Mouse (Mus musculus) cerebellum, postnatal 36 days (tissue): ENCODE data around the gene Proser1.

Source experiments
- DNase-seq, 2 experiments: peaks; one replicate each; pipeline ENCODE4 v3.0.0; 2021 to 2022; ENCODE audit warnings: mixed read lengths in 2 of 2

Gene Proser1

DNA sequence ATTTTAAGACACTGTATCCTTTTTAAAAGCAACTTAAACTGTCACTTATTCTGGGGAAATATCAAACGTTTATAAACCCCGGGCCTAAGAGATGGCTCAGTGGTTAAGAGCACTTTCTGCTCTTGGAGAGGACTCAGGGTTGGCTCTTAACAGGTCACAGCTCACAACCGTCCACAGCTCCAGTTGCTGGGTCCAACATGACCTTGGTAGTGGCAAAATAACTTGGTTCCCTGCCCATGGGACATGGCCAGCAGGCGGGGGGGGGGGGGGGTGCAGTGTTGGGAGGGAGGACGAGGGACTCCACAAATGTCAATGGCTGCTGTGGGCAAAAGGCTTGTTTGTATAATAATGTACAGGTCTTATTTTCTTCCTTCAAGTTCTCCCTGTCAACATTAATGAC is 3.9 kb downstream of the Proser1 start:
- no peak for DNase-seq

DNA sequence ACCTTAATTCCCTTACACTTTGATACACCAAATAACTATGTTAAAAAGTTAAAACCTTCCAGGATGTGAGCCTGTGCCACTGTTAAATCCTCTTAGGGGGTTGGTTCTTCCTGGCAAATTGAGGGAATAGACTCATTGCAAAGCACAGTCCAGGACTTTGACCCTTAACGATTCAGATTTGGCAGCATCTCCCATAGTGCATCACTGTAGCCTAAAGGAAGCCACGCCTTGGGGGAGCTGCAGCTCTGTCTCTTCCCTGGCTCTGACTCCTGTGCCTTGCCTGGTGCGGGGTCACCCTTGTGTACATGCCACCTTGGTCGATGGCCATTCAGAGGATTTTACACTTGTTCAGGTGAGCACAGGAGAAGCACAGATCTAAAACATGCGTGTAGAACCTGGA is 6.2 kb downstream of the Proser1 start:
- no peak for DNase-seq

DNA sequence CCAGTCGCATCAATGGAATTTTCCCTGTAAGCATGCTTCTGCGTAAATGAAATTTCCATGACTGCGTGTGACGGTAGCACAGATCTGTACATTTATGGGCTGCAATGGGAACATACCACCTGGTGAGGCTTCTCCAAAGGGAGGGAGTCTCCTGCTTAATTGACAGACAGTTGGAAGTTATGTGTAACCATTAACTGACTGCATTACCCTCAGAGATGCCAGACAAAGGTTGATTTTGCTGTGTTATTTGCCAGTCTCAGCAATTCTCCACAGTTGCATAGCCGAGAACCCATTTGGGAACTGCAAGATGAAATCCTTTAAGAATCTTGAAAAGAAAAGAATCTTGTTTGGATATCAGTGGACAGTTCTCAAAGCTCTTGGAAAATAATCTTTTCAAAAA is 8.6 kb downstream of the Proser1 start:
- no peak for DNase-seq

DNA sequence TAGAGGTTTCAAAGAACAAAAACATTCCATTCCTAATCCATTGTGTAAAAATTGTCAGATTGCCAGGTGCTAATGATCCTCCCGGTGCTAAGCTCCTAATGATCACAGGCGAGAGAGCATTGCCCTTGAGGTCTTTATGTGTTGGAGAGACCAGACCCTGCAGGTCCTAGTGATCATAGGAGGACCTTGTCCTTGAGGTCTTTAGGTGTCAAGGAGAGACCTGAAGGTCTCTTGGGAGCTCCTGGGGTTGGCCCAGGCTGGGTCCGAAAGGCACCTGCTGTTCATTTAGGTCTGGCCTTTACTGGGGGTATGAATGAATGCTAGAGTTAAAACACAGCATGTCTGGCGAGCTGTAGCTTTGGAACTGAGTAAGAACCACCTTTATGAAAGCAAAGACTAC is 10.7 kb downstream of the Proser1 start:
- no peak for DNase-seq

DNA sequence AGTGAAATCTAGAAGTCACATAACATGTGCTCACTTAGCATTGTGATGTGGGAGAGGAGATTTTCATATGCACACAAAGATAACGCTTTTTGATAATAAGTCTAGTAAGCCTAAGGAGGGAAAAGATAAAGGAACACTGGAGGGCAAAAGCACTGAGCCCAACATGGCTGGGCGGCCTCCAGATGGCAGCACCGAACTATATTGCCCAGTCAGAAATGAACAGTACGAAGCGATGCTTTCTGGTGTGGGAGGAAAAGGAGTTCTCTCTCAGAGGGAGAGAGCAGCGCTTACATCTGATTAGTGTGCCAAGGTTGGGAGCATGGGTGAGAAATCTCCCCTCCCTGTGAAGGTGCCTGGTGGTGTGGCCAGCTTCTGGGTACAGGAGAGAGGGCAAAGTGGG is 12.4 kb downstream of the Proser1 start:
- peak; percentile 58 to 64 for DNase-seq

DNA sequence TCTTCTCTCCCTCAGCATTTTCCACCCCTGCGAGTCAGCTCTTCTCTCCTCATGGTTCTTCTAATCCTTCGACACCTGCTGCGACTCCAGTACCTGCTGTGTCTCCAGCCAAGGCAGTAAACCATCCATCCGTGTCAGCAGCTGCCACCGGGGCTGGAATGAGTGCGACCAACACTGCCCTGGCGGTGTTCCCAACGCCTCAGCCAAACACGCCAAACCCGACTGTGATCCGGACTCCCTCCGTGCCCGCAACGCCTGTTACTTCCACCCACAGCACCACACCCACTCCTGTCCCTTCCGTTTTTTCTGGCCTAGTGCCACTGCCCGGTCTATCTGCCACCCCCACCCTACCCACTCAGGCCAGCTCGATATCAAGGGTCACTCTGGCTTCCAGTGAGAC is 14.0 kb downstream of the Proser1 start:
- DNase-seq: peak; percentile 47

DNA sequence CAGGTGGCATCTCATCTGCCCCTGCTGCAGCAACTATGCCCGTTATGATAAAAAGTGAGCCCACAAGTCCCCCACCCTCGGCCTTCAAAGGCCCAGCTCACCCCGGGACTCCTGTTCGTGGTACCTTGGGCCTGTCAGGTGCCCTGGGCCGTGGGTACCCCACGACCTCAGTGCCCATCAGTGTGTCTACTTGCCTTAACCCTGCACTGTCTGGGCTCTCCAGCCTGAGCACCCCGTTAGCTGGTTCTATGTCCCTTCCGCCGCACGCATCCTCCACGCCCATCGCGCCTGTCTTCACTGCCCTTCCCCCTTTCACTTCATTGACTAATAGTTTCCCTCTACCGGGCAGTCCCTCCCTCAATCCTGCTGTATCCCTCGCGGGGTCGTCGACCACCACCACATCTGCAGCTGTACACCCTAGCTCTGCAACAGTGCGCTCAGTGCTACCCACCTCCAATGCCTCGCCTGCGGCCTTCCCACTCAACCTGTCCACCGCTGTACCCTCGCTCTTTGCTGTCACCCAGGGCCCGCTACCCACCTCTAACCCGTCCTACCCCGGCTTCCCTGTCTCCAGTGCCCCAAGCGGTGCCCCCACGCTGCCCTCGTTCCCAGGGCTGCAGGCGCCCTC is 15.1 kb downstream of the Proser1 start:
- no peak for DNase-seq

DNA sequence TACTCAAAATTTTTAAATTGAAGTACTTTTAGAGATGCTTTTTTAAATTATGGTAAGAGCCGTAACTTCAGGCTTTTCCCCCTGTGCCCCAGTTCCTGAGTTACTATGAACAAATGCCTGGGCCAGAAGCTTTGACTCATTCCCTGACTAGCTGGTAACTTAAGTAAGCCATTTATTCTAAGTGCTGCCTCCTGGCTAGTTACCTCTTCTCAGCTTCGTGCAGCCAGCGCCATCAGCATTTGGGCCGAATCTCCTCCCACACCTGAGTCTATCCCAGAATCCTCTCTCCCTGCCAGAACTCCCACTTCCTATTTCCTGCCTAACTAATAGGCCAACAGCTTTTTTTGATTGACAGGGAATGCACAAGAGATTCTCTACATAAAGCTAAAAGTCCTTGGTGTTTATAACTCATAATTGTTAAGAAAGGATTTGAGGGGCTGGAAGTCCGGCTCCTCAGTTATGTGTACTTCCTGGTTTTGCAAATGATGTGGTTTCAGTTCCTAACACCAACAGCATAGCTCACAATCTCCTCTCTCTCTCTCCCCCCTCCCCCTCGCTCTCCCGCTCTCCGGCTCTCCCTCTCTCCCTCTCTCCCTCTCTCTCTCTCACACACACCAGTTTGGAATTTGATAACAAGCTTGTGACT is 20.1 kb downstream of the Proser1 start:
- no peak for DNase-seq

DNA sequence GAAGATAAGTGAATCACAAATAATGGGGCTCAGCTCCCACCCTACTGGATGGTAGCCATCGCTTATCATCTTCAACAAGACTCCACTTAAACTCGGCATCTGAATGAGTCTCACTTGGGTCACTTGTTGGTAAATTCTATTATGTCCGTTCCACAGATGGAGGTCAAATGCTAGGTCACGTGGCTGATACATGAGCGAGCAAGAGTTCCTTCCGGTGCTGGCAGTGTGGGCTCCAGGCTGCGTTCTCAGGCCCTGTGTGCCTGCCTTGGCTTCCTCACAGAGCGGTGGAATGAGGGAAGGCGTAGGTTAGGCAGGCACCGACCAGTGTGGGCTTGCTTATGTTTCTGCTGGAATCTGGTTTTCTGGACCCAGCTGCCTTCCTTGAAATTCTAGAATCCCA is 23.1 kb downstream of the Proser1 start:
- DNase-seq: no peak

DNA sequence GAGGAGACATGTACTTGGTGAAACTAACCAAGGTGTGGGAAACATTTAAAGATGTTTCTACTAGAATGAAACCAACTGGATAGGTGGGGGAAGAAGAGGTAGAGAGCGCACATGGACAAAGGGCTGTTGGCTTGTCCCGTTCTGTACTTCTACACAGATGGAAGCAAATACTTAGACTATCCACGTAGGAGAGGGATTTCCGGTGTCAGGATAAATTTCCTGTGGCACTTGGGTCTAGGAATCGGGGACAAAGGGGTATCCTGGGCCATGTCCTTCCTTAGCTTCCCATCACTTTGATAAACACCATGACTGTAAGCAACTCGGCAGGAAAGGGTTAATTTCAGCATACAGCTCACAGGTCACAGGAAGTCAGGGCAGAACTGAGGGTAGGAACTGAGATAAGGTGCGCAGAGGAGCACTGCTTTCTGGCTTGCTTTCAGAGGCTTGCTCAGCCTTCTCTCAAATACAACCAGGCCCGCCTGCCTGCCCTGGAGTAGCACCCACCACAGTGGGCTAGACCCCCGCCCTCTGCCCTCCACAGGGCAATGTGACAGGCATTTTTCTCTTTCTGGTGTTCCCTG is 23.6 kb downstream of the Proser1 start:
- DNase-seq: no peak

DNA sequence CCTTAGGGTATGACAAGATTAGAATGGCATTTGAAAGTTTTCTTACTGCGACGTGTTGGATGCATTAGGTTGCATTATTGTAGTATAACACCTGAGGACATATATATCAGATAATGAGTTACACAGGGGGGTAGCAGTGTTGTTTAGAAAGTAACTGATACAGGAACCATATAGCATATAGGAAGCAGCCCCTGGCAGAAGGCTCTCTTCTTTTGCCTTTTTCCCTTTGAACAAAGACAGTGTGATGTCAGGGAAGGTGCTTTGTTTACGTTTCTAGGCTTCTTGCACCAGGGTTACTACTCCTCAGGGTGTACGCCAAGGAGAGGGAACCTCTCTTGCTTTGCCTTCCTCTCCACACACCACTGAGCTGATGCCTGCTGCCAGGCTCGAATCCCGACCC is 24.9 kb downstream of the Proser1 start, which contains the start of gene Stoml3:
Stoml3 (plus strand) TSS at position 301 of the 400 bp plus-strand sequence.
- no peak for DNase-seq

DNA sequence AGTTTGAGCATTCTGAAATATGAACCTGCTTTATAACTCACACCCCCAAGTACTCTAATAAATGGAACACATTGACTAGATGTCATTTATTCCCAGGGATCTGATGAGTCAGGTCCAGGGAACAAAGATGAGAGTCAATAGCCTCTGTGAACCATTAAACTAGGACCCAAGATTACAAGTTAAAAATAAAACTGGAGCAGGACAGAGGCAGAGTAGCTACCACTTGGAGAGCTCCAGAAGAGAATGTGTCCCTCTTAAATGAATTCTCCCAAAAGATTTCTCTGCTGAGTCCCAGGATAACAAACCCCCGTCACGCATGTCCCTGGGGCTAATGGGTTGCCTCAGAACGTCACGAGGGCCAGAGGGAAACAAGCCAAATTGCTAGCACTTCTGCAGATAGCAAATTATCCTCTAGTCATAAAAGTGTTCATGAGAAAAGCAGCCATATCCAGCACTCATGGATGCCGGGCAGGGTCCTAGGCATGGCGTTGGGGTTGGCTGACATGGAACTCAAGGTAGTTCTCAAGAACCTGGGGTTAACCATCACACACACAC is 35.0 kb downstream of the Proser1 start:
- DNase-seq: no peak

DNA sequence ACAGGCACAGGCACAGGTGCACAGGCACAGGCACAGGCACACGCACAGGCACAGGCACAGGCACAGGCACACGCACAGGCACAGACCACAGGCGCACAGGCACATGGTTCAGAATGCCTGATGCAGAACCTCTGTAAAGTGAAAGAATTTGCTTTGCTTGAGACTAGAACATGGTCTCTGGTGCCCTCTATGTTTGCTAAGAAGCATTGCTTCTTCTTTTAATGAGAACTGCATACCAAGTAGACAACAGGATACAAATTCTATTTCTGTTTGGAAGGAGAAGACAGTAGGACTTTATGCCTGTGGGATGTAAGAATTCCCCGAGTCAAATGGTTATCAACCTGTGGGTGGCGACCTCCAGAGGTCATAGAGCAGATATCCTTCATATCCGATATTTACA is 39.0 kb downstream of the Proser1 start:
- DNase-seq: no peak

DNA sequence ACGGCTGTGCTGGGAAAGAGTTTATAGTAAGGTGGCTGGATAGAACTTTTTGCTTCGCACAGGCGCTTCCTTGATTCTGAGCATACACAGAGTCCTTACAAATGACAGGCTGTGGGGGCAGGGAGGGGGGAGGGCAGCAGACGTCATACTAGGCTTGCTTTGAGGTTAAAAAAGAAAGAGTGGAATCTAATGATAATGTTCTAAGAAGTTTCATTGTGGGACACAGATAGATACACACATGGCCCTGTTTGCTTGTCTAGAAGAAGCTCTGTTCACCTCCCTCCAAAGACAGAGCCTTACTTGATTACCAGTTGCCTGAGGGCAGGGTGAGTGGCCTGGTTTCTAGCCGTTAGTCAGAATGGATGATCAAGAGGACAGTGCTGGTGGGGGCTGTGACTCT is 49.6 kb downstream of the Proser1 start:
- no peak for DNase-seq

DNA sequence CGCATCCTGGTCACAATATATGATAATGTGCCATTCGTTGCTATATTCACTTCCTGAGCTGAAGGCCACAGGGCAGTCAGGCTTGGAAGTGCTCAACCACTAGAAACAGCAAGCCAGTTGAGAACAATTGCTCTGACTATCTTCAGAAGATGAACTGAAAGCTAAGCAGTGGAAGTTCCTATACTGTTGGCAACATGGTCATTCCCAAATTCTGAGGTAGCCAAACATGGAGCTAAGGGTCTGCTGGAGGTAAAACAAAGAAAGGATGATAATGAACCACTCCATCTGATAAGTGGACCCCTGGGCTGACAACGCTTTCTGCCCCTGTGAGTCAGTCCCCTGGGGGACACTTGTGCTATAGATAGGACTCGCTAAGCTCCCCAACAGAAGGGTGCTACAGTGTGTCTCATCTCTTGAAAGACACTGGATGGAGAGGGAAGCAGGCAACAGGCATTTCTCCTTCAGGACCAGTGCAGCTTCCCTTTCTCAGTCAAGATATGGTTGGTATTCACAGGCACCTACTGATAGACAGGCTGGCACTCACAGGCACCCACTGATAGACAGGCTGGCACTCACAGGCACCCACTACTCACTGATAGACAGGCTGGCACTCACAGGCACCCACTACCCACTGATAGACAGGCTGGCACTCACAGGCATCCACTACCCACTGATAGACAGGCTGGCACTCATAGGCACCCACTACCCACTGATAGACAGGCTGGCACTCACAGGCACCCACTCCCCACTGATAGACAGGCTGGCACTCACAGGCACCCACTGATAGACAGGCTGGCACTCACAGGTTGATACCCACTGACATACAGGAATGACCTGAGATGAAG is 51.0 kb downstream of the Proser1 start:
- DNase-seq: no peak

DNA sequence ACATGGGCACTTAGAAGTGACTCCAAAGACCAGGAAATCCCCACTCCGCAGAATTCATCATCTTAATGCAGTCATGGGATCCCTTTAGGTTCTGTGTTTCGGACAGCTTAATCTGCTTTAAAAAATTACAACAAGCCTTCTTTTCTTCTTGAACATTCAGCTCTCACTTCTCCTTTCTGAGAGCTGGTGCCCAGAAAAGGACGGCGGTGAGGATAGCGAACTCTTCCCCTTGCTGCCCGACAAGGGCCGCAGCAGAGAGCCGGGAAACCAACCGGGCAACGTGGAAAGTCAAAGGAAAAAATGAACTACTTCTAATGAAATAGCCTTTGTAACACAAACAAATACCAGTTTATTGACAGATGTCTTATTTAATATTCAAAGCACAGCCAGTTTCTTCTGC is 59.3 kb downstream of the Proser1 start:
- no peak for DNase-seq

DNA sequence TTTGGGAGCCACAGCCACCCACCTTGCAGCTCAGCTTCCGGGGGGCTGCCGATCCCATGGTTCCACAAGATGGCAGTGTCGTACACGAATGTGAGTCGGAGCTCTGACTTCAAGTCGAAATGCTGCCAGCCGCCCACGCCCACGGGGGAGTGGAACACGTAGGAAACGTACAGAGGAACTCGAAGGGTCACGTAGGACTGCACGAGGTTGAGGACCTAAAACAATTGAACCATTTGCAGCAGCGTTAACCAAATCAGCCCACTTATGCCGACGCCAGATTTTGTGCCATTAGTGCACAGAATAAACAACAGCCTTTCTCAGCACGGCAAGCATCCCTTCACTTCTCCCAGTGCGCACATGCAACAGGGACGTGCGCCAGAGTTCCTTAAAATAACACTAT is 62.3 kb downstream of the Proser1 start:
- DNase-seq: peak; percentile 64 to 72

DNA sequence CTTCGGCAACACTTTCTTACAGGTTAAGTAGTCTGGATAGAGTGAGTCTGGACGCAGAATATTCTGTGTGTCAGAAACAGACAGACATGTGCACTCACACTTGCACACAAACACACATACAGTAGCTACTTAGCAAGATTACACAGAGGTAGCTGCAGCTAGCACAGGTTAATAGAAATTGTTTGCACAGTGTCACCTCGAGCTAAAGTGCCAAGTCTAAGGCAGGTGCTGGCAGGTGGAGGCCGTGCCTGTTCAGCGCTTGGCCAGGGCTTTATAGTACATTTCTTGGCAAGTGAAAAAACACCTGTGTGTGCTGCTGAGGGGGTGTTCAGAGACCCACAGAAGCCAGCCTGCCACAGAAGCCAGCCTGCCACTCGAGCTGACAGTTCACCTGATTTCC is 66.8 kb downstream of the Proser1 start:
- no peak for DNase-seq
